Mouse (Mus musculus) layer of hippocampus, adult 2 months (tissue): ENCODE results near the gene Erbb3. TPM values are rescaled to one million over a fixed set of nuclear protein-coding genes. Genes with fewer than 3 reads are reported as not detected.
A peak's percentile ranks its signal among the peaks of the same experiment; 100 is the strongest.
"Not testable (repeated sequence)": the region's sequence is repeated elsewhere in the genome, so short reads cannot be mapped to it uniquely, and the experiment has no call there.

Experiments used
- DNase-seq, 2 experiments: peaks; one replicate each; pipeline ENCODE4 v3.0.0; 2022; ENCODE audit warnings: low spot score in 2 of 2
- H3K27ac ChIP-seq: fragments of 200-600 bp; 2 replicates; pipeline ENCODE4 v1.8.1; 2022
- H3K4me3 ChIP-seq: fragments of 200-600 bp; 2 replicates; pipeline ENCODE4 v1.8.1; 2022; ENCODE audit warnings: mild to moderate bottlenecking
- CTCF ChIP-seq: fragments of 200-600 bp; conservative IDR thresholded peaks from 2 replicates; pipeline ENCODE4 v1.8.1; 2022; ENCODE audit warnings: antibody characterized with exemption, mild to moderate bottlenecking, moderate library complexity
- long read RNA-seq, 2 experiments: library from polyadenylated mRNA; stranded (forward); transcript quantifications; one replicate each; pipeline ENCODE4 v2.0.0; 2021; ENCODE audit warnings: borderline mapping rate in 2 of 2
- total RNA-seq, 2 experiments: library from RNA; stranded (reverse); gene quantifications; 2 replicates each; pipeline ENCODE4 v1.2.3; 2021

The Erbb3 gene
- 1 to 10 TPM; 5.7 to 5.9 TPM for total RNA-seq
- long read RNA-seq, experiment 1, full-length matches to known transcripts: 1 of 3 reads
- long read RNA-seq, experiment 1, partial matches to known transcripts: 2 of 3 reads
- long read RNA-seq, experiment 1, other reads (novel, unspliced or antisense): 0 of 3 reads
- long read RNA-seq, experiment 2, full-length matches to known transcripts: 2 of 7 reads
- long read RNA-seq, experiment 2, partial matches to known transcripts: 2 of 7 reads
- long read RNA-seq, experiment 2, other reads (novel, unspliced or antisense): 3 of 7 reads

DNA sequence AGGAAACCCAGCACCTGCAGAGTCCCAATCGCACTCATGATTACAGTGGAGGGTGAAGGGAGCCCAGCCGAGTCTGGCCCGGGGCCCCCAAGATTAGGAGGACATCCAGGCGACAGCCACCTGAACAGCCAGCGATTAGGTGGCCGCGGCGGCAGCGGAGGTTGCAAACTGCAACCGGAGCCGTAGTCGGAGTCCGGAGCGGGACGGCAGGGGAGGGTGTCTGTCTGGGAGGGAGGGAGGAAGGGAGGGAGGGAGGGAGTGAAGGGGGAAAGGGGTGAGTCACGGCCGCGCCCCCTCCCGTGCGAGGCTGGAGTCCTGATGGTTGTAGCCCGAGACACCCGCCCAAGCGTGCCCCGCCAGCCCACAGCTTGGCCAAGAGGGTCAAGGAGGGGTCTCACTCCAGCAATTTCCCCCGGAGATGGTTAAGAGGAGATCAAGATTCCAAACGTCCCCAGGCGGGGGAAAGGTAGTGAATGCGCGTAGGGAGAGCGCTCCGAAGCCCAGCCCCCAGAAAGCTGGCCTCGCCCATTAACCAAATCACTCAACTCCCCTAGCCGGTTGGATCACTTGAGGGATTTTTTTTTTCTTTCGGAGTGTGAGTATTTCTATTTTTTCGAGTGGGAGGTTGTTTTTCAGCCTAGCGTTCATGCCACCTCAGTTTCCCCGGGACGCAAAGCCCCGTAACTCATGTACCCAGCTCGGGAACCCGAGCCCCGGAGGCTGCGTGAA is at the start of gene Erbb3:
TSS of gene Erbb3 (minus strand) at position 189 of the 729 bp plus-strand sequence.
- TF ChIP-seq CTCF: no peak
- DNase-seq: no peak
- peak within 1 kb of the TSS; percentile 65 for H3K4me3 ChIP-seq
- peak within 1 kb of the TSS; percentile 50 for H3K27ac ChIP-seq

- no peak overlapping the region for H3K4me3 ChIP-seq
- TF ChIP-seq CTCF: no peak
- DNase-seq: no peak
- H3K27ac ChIP-seq: no peak overlapping the region
Observed at GRCm38 (mm10) chr10:128637011-128637410, 47.6 kb upstream of the Erbb3 start.

- H3K27ac ChIP-seq: no peak overlapping the region
- TF ChIP-seq CTCF: no peak
- DNase-seq: no peak
- H3K4me3 ChIP-seq: no peak overlapping the region
Observed at GRCm38 (mm10) chr10:128636561-128636960, 47.1 kb upstream of the Erbb3 start.

GRCm38 (mm10) chr10:128635697-128636096 is 46.2 kb upstream of the Erbb3 start:
- TF ChIP-seq CTCF: no peak
- no peak overlapping the region for H3K4me3 ChIP-seq
- H3K27ac ChIP-seq: no peak overlapping the region
- no peak for DNase-seq

- no peak for TF ChIP-seq CTCF
- Histone ChIP-seq H3K27ac (no peak overlapping the region), H3K4me3 (no peak overlapping the region)
- DNase-seq: no peak
Observed at GRCm38 (mm10) chr10:128631571-128631970, 42.1 kb upstream of the Erbb3 start.

DNA sequence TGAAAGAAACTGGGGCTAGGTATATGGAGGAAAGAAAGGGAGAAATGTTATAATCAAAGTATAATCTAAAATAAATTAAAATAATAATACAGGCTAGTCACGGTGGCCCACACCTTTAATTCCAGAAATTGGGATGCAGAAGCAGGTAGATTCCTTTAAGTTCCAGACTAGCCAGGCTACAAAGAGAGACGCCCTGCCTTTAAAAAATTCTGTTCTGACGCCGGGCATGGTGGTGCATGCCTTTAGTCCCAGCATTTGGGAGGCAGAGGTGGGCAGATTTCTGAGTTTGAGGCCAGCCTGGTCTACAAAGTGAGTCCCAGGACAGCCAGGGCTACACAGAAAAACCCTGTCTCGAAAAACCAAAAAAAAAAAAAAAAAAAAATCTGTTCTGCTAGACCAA is 40.9 kb upstream of the Erbb3 start:
- H3K27ac ChIP-seq, H3K4me3 ChIP-seq, DNase-seq: not testable (repeated sequence)

GRCm38 (mm10) chr10:128629746-128630145 is 40.3 kb upstream of the Erbb3 start:
- Histone ChIP-seq H3K27ac (no peak overlapping the region), H3K4me3 (no peak overlapping the region)
- no peak for TF ChIP-seq CTCF
- DNase-seq: no peak

- no peak overlapping the region for H3K27ac ChIP-seq
Observed at GRCm38 (mm10) chr10:128627398-128628317, 38.2 kb upstream of the Erbb3 start.

GRCm38 (mm10) chr10:128626311-128627310 is 37.2 kb upstream of the Erbb3 start, which contains the start of gene Rps26:
Rps26 (minus strand) TSS chr10:128626747.
- peak within 1 kb of the TSS; percentile 99 for H3K27ac ChIP-seq
- peak; percentile 70 for TF ChIP-seq CTCF
- peak within 1 kb of the TSS; percentile 66 for H3K4me3 ChIP-seq
- DNase-seq: peak; percentile 87 to 98

More at GRCm38 (mm10) chr10:128627398-128628317, 38.2 kb upstream of the Erbb3 start:
- no peak for DNase-seq
- no peak for TF ChIP-seq CTCF
- H3K4me3 ChIP-seq: no peak overlapping the region

DNA sequence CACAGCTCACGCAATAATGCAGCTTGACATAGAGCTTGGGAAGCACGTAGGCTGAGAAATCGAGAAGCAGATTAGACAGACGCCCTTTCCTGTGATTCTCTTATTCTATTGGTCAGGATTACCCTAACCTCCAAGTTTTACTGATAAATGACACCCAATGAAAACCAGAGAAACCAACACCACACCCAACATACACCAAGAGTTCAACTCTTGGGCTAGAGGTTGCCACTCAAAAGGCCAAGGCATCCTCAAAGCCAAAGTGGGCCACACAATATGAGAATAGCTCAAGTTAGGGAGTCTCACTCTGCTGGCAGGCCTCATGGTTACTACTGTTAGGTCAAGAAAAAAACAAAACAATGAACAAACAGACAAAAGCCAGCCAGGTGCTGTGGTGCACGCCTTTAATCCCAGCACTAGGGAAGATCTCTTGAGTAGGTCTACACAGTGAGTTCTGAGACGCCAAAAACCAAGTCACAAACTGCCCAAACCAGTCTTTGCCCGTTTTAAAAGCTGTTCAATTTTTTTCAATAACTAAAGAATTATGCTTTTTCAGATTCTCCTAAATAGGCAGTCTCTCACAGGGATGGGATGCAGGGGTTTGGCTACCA is 35.9 kb upstream of the Erbb3 start:
- Histone ChIP-seq H3K4me3 (peak overlapping the region; percentile 66), H3K27ac (peak overlapping the region; percentile 99)
- no peak for DNase-seq
- no peak for TF ChIP-seq CTCF

GRCm38 (mm10) chr10:128623106-128623613 is 33.7 kb upstream of the Erbb3 start:
- not testable (repeated sequence) for H3K4me3 ChIP-seq, DNase-seq

GRCm38 (mm10) chr10:128622702-128623101 is 33.2 kb upstream of the Erbb3 start:
- Histone ChIP-seq H3K27ac (no peak overlapping the region), H3K4me3 (no peak overlapping the region)
- no peak for DNase-seq
- TF ChIP-seq CTCF: no peak

More at GRCm38 (mm10) chr10:128623106-128623613, 33.7 kb upstream of the Erbb3 start:
- not testable (repeated sequence) for H3K27ac ChIP-seq
